Mouse (Mus musculus): ENCODE measurements around the gene Sypl2. TPM values are rescaled to one million over a fixed set of nuclear protein-coding genes. Genes with fewer than 3 reads are reported as not detected.

Gene Sypl2
- polyA plus RNA-seq, 1 experiment from 2014 or later, result 0.30 TPM

DNA sequence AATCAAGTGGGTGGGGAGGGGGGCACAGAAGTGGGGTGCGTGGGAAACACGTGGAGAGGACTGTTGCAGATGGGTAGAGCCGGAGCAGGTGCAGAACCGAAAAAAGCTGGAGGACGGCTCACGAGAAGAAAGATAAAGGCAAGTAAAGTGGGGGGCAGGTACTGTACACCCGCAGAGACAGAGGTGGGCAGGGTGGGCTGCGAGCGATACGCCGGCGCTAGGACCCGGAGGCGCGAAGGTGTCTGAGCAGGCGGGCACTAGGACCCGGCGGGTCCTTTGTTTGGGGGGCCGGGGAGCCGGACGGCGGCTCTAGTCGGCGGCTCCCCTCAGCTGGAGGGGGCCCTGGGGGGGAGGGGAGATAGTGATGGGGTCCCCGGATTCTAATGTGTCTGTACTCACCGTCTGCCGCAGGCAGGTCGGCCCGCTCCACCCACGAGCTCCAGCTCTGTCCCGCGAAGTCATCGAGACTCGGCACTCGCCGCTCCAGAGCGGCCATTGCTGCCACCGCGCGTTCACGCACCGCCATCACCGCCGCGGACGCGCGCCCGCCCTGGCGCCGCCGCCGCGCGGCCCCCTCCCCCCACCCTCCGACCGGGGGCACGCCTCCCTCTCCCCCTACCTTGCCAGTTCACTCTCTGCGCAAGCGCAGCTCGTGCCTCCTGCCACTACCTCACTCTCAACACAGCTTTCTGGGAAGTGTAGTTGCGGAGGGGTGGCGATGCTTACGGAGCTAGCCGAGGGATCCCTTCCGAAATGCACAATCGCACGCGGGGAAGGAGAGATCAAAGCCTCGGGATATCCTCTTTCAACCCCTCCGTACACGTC lies 16.3 kb downstream of the Sypl2 start:
- Histone ChIP-seq H3K4me2 (replicated peaks; ENCODE audit: low read depth, low read length) (peak overlapping the region; percentile 92), H3K4me1 (ENCODE audit: control insufficient read depth, insufficient read depth, low read length) (peaks cover 16% of the 10 kb centered on the region), H3K9ac (replicated peaks; ENCODE audit: low read depth, low read length) (peak overlapping the region; percentile 79), H3K27me3 (ENCODE audit: control insufficient read depth, insufficient read depth, low read length) (no peaks in the 10 kb centered on the region), H3K27ac (ENCODE audit: low read length) (peak overlapping the region; percentile 88), H3K4me3 (ENCODE audit: low read depth, low read length) (peak overlapping the region; percentile 59), H3K36me3 (ENCODE audit: control insufficient read depth, insufficient read depth, low read length) (peaks cover 6% of the 10 kb centered on the region), H3K9me3 (ENCODE audit: control insufficient read depth, low read depth, low read length) (no peaks in the 10 kb centered on the region)
- peak; percentile 92 for ATAC-seq (ENCODE audit: insufficient number of reproducible peaks, insufficient read depth, low FRiP score, low read depth)
- under 1% methylated on average over 72 of the region's 72 CpGs for WGBS

GRCm38 (mm10) chr3:108209536-108209935 lies 16.9 kb downstream of the Sypl2 start:
- H3K27me3 ChIP-seq (ENCODE audit: control insufficient read depth, insufficient read depth, low read length), result no peaks in the 10 kb centered on the region
- peak overlapping the region; percentile 92 for H3K4me2 ChIP-seq (replicated peaks; ENCODE audit: low read depth, low read length)
- peak overlapping the region; percentile 88; the same call in 1 of the 2 replicates for H3K27ac ChIP-seq (ENCODE audit: low read length)
- 5% methylated on average over 8 of the region's 8 CpGs for WGBS
- peaks cover 16% of the 10 kb centered on the region for H3K4me1 ChIP-seq (ENCODE audit: control insufficient read depth, insufficient read depth, low read length)
- peaks cover 13% of the 10 kb centered on the region for H3K36me3 ChIP-seq (ENCODE audit: control insufficient read depth, insufficient read depth, low read length)
- ATAC-seq (ENCODE audit: insufficient number of reproducible peaks, insufficient read depth, low FRiP score, low read depth), result no peak
- H3K4me3 ChIP-seq (ENCODE audit: low read depth, low read length), result peak overlapping the region; percentile 59
- H3K9ac ChIP-seq (replicated peaks; ENCODE audit: low read depth, low read length), result peak overlapping the region; percentile 79
- no peaks in the 10 kb centered on the region for H3K9me3 ChIP-seq (ENCODE audit: control insufficient read depth, low read depth, low read length)

GRCm38 (mm10) chr3:108209001-108209400 lies 17.4 kb downstream of the Sypl2 start:
- Histone ChIP-seq H3K4me2 (replicated peaks; ENCODE audit: low read depth, low read length) (peak overlapping the region; percentile 92), H3K4me3 (ENCODE audit: low read depth, low read length) (peak overlapping the region; percentile 59), H3K9me3 (ENCODE audit: control insufficient read depth, low read depth, low read length) (no peaks in the 10 kb centered on the region), H3K27ac (ENCODE audit: low read length) (no peak overlapping the region), H3K36me3 (ENCODE audit: control insufficient read depth, insufficient read depth, low read length) (peaks cover 14% of the 10 kb centered on the region), H3K9ac (replicated peaks; ENCODE audit: low read depth, low read length) (no peak overlapping the region; the same call in 1 of the 2 replicates), H3K4me1 (ENCODE audit: control insufficient read depth, insufficient read depth, low read length) (peaks cover 16% of the 10 kb centered on the region), H3K27me3 (ENCODE audit: control insufficient read depth, insufficient read depth, low read length) (no peaks in the 10 kb centered on the region)
- ATAC-seq (ENCODE audit: insufficient number of reproducible peaks, insufficient read depth, low FRiP score, low read depth), result no peak
- WGBS, result 63% methylated on average over 3 of the region's 3 CpGs

GRCm38 (mm10) chr3:108206731-108207375 lies 19.6 kb downstream of the Sypl2 start:
- Histone ChIP-seq H3K4me1 (ENCODE audit: control insufficient read depth, insufficient read depth, low read length) (peaks cover 20% of the 10 kb centered on the region), H3K4me3 (ENCODE audit: low read depth, low read length) (no peak overlapping the region), H3K4me2 (replicated peaks; ENCODE audit: low read depth, low read length) (no peak overlapping the region), H3K27me3 (ENCODE audit: control insufficient read depth, insufficient read depth, low read length) (no peaks in the 10 kb centered on the region), H3K9me3 (ENCODE audit: control insufficient read depth, low read depth, low read length) (no peaks in the 10 kb centered on the region), H3K27ac (ENCODE audit: low read length) (no peak overlapping the region; the same call in 1 of the 2 replicates), H3K36me3 (ENCODE audit: control insufficient read depth, insufficient read depth, low read length) (peaks cover 28% of the 10 kb centered on the region), H3K9ac (replicated peaks; ENCODE audit: low read depth, low read length) (no peak overlapping the region)
- 72% methylated on average over 15 of the region's 15 CpGs for WGBS
- no peak for ATAC-seq (ENCODE audit: insufficient number of reproducible peaks, insufficient read depth, low FRiP score, low read depth)

- no peak overlapping the region for H3K4me2 ChIP-seq (replicated peaks; ENCODE audit: low read depth, low read length)
- peaks cover 27% of the 10 kb centered on the region for H3K4me1 ChIP-seq (ENCODE audit: control insufficient read depth, insufficient read depth, low read length)
- H3K27ac ChIP-seq (ENCODE audit: low read length), result no peak overlapping the region
- no peak overlapping the region for H3K4me3 ChIP-seq (ENCODE audit: low read depth, low read length)
- H3K27me3 ChIP-seq (ENCODE audit: control insufficient read depth, insufficient read depth, low read length), result no peaks in the 10 kb centered on the region
- H3K9me3 ChIP-seq (ENCODE audit: control insufficient read depth, low read depth, low read length), result no peaks in the 10 kb centered on the region
- no peak for ATAC-seq (ENCODE audit: insufficient number of reproducible peaks, insufficient read depth, low FRiP score, low read depth)
- WGBS, result 92% methylated on average over 8 of the region's 8 CpGs
- H3K9ac ChIP-seq (replicated peaks; ENCODE audit: low read depth, low read length), result no peak overlapping the region
- H3K36me3 ChIP-seq (ENCODE audit: control insufficient read depth, insufficient read depth, low read length), result peaks cover 29% of the 10 kb centered on the region
These were observed 20.8 kb downstream of the Sypl2 start for GRCm38 (mm10) chr3:108205601-108206000.

GRCm38 (mm10) chr3:108204470-108204869 lies 22.0 kb downstream of the Sypl2 start:
- H3K36me3 ChIP-seq (ENCODE audit: control insufficient read depth, insufficient read depth, low read length), result peaks cover 29% of the 10 kb centered on the region

DNA sequence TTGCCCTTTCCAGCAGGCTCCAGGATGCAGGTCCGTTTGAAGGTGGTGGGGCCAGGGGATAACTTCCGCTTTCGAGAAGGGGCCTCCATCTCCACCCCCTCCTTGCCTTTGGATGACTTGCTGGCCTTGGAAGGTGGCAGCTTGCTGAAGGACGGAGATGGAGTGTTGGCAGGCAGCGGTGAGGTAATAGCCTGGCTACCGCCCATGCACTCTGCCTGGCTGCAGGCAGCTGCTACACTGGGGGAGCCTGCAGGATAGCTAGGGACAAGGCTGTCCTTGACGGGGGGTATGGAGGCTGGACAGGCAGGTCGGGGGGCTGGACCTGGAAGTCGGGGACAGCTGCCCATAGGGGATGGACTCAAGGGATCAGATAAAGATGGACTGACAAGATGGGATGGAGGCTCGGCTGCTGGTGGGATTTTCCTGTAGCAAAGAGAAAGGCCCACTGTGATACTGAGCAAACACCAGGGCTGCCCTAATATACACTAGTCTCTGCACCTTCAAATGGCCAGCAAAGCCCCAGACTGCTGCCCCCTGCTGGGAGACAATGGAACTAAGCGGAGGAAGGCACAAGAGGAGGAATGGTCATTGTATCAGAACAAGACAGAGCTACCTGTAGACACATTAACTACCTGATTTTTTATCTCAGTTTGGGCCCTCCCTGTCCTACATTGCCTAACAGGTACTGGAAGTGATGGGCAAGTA lies 22.7 kb downstream of the Sypl2 start:
- no peak for ATAC-seq (ENCODE audit: insufficient number of reproducible peaks, insufficient read depth, low FRiP score, low read depth)

More at GRCm38 (mm10) chr3:108204470-108204869, 22.0 kb downstream of the Sypl2 start:
- 90% methylated on average over 11 of the region's 11 CpGs for WGBS
- Histone ChIP-seq H3K27ac (ENCODE audit: low read length) (no peak overlapping the region), H3K9ac (replicated peaks; ENCODE audit: low read depth, low read length) (no peak overlapping the region), H3K4me3 (ENCODE audit: low read depth, low read length) (no peak overlapping the region), H3K27me3 (ENCODE audit: control insufficient read depth, insufficient read depth, low read length) (no peaks in the 10 kb centered on the region), H3K9me3 (ENCODE audit: control insufficient read depth, low read depth, low read length) (no peaks in the 10 kb centered on the region), H3K4me2 (replicated peaks; ENCODE audit: low read depth, low read length) (no peak overlapping the region), H3K4me1 (ENCODE audit: control insufficient read depth, insufficient read depth, low read length) (peaks cover 24% of the 10 kb centered on the region)
- ATAC-seq (ENCODE audit: insufficient number of reproducible peaks, insufficient read depth, low FRiP score, low read depth), result no peak

DNA sequence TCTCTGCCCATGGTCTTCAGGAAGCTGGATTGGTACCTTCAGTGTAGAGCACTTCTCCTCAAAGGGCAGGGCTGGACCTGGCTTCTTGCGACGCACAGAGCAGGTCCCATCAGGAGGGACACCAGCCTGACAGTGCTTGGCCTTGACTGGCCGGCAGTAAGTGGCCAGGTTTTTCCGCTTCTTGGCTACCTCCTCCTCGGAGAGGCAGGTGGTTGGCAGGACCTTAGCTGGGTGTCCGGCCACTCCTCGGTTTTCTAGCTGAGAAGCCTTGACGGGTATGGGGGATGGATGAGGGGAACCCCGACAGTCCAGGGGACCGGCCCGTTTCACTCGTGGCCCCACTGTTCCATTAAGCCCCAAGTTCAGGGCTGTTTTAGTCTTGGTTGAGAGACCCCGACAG lies 23.2 kb downstream of the Sypl2 start:
- Histone ChIP-seq H3K4me1 (ENCODE audit: control insufficient read depth, insufficient read depth, low read length) (peaks cover 13% of the 10 kb centered on the region), H3K27me3 (ENCODE audit: control insufficient read depth, insufficient read depth, low read length) (no peaks in the 10 kb centered on the region), H3K9ac (replicated peaks; ENCODE audit: low read depth, low read length) (no peak overlapping the region), H3K27ac (ENCODE audit: low read length) (no peak overlapping the region; the same call in 1 of the 2 replicates), H3K4me2 (replicated peaks; ENCODE audit: low read depth, low read length) (no peak overlapping the region), H3K36me3 (ENCODE audit: control insufficient read depth, insufficient read depth, low read length) (peaks cover 29% of the 10 kb centered on the region), H3K9me3 (ENCODE audit: control insufficient read depth, low read depth, low read length) (no peaks in the 10 kb centered on the region), H3K4me3 (ENCODE audit: low read depth, low read length) (no peak overlapping the region)
- ATAC-seq (ENCODE audit: insufficient number of reproducible peaks, insufficient read depth, low FRiP score, low read depth), result no peak
- WGBS, result 92% methylated on average over 13 of the region's 13 CpGs

More for the DNA sequence above, 22.7 kb downstream of the Sypl2 start:
- H3K36me3 ChIP-seq (ENCODE audit: control insufficient read depth, insufficient read depth, low read length), result peaks cover 29% of the 10 kb centered on the region
- 85% methylated on average over 11 of the region's 11 CpGs for WGBS
- H3K9me3 ChIP-seq (ENCODE audit: control insufficient read depth, low read depth, low read length), result no peaks in the 10 kb centered on the region
- no peaks in the 10 kb centered on the region for H3K27me3 ChIP-seq (ENCODE audit: control insufficient read depth, insufficient read depth, low read length)
- H3K9ac ChIP-seq (replicated peaks; ENCODE audit: low read depth, low read length), result no peak overlapping the region
- H3K4me3 ChIP-seq (ENCODE audit: low read depth, low read length), result no peak overlapping the region
- no peak overlapping the region; the same call in 1 of the 2 replicates for H3K27ac ChIP-seq (ENCODE audit: low read length)
- peaks cover 17% of the 10 kb centered on the region for H3K4me1 ChIP-seq (ENCODE audit: control insufficient read depth, insufficient read depth, low read length)
- no peak overlapping the region for H3K4me2 ChIP-seq (replicated peaks; ENCODE audit: low read depth, low read length)

Measured in stomach, embryonic 14.5 days (tissue).